Mouse (Mus musculus): ENCODE results near the gene Crct1. TPM values are rescaled to one million over a fixed set of nuclear protein-coding genes. Genes with fewer than 3 reads are reported as not detected.

The Crct1 gene
- polyA plus RNA-seq (2012; rRNA removed): 1.2 and 2.7 TPM in 2 replicates

DNA sequence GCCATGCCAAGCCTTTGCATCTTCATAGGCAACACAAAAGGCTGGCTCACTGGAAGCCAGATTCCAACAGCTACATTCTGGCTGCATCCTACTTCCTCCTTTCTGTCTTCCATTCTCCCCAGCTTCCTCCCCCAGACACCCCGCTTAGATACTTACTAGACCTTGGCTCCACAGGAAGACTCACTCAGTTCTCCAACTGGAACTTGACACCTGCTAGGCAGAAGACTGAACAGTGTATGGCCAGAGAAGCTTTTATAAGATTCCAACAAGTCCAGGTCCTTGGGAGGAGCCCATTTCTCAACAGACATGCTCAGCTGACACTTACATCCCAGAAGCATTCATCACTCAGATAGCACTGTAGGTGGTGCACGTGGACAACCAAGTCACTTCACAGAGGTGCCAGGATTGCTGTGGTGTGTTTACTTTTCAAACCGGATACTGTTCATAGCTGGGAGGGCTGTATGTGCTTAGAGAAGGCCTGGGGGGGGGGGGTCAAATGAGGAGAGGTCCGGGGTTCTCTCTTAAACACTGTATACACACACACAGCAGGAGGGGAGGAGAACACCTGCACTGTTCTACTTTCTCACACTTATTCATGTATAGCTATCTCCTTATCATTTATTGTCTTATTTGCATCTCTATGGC is at the start of gene Crct1:
Gene Crct1 (minus strand): TSS at position 228 of the 645 bp plus-strand sequence.

DNA sequence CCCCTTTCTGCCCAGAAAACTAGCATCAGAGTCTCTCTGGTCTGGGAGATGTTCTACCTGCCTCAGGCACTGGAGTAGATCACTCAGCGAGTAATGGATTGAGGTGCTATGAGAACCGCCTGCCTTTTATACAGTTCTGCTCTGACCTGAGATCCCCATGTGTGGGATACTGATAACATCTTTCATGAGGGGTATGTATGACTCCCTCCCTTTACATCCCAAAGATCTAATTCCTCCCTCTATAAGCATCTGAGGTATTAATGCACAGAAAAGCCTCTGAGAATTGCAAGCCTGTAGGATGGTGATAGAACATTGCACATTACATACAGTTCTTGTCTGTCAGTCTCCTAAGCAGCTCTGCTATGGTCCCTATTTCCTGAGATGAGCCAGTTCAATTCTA is 3.5 kb upstream of the Crct1 start, which contains the start of gene Lce1m:
Gene Lce1m (minus strand): TSS at position 101 of the 400 bp plus-strand sequence.

DNA sequence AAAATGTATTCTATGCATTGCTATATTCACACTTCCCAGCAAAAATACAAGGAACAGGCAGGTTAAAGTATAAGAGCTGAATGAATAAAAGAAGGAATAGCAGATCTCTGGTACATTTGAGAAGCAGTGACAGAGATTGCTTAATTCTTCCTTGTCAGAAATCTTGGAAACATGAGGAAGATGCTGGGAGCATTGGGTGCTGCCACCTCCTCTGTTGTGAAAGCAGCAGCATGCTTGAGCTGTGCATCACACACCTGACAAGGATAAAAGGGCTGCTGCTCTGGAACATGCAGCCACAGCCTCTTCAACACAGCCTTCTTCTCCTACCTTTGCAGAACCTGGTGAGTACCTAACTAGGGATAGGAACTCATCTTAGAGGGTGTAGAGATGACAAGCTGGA is 23.6 kb downstream of the Crct1 start, which contains the start of gene Lce3f:
Gene Lce3f (plus strand): TSS at position 301 of the 400 bp plus-strand sequence.

DNA sequence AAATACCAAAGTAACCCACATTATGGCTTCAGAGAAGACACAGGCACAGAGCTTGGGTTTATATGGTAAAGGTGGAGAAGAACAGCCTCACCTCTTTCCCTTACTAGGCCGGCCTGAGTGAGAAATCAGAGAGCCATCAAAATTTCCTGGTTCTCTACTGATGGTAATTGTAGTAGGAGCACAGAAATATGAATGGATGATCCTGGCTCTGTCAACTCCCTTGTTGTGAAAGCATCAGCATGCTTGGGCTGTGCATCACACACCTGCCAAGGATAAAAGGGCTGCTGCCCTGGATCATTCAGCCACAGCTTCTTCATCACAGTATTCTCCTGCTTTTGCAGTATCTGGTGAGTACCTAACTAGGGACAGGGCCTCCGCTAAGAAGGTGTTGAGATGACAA is 48.7 kb downstream of the Crct1 start, which contains the start of gene Lce3e:
Gene Lce3e (plus strand): TSS at position 301 of the 400 bp plus-strand sequence.

Other genes starting within 250 kb of the Crct1 start
- gene Lce1i, start 236.8 kb downstream of the Crct1 start, polyA plus RNA-seq (2012; rRNA removed): not detected in 2 replicates
- not detected in 2 replicates for gene Lce1j, start 225.2 kb downstream of the Crct1 start, polyA plus RNA-seq (2012; rRNA removed)
- not detected in 2 replicates for gene Lce1k, start 207.8 kb downstream of the Crct1 start, polyA plus RNA-seq (2012; rRNA removed)
- gene Kprp, start 188.4 kb downstream of the Crct1 start, polyA plus RNA-seq (2012; rRNA removed): not detected in 2 replicates
- gene Lce1l, start 164.4 kb downstream of the Crct1 start, polyA plus RNA-seq (2012; rRNA removed): not detected in 2 replicates
- not detected in 2 replicates for gene 2310050C09Rik, start 145.5 kb downstream of the Crct1 start, polyA plus RNA-seq (2012; rRNA removed)
- gene Lce3a, start 89.5 kb downstream of the Crct1 start, polyA plus RNA-seq (2012; rRNA removed): not detected in 2 replicates
- gene Lce3b, start 82.7 kb downstream of the Crct1 start, polyA plus RNA-seq (2012; rRNA removed): not detected in 2 replicates
- gene Lce3c, start 71.2 kb downstream of the Crct1 start, polyA plus RNA-seq (2012; rRNA removed): not detected in 2 replicates
- gene Lce3d, start 58.3 kb downstream of the Crct1 start, polyA plus RNA-seq (2012; rRNA removed): not detected in 2 replicates
- not detected in 2 replicates for gene Lce3e, start 48.6 kb downstream of the Crct1 start, polyA plus RNA-seq (2012; rRNA removed)
- gene Lce3f, start 23.5 kb downstream of the Crct1 start, polyA plus RNA-seq (2012; rRNA removed): not detected in 2 replicates
- gene Lce1m, start 3.4 kb upstream of the Crct1 start, polyA plus RNA-seq (2012; rRNA removed): not detected in 2 replicates
- not detected in 2 replicates for gene Gm4858, start 53.1 kb upstream of the Crct1 start, polyA plus RNA-seq (2012; rRNA removed)
- gene Crnn, start 129.1 kb upstream of the Crct1 start, polyA plus RNA-seq (2012; rRNA removed): not detected in 2 replicates
- not detected in 2 replicates for gene Flg2, start 181.6 kb upstream of the Crct1 start, polyA plus RNA-seq (2012; rRNA removed)